Mouse (Mus musculus) E14TG2a.4 (cell line): ENCODE data around the gene Lrrc49.

Experiments used
- CTCF ChIP-seq: conservative IDR thresholded peaks from 2 replicates; pipeline ENCODE4 v1.5.1; 2014; ENCODE audit warnings: low read length
- NANOG ChIP-seq: IDR thresholded peaks from 2 replicates; pipeline ENCODE4 v1.6.1; 2014; ENCODE audit warnings: borderline replicate concordance, low read length, mixed read lengths
- POU5F1 ChIP-seq: IDR thresholded peaks from 2 replicates; pipeline ENCODE4 v1.6.1; 2014; ENCODE audit warnings: low read length, borderline replicate concordance

GRCm38 (mm10) chr9:60672568-60672967 is 15.4 kb downstream of the Lrrc49 start:
- no peak for TF ChIP-seq CTCF
- TF ChIP-seq NANOG: no peak
- TF ChIP-seq POU5F1: no peak
